Mouse (Mus musculus): ENCODE measurements at regions not wholly inside any gene's neighbourhood (a gene's known extent, or its start where the extent isn't known, plus 50 kb on each side); places are given as distances from the start of the nearest gene placed in this dataset.
A peak's percentile ranks its signal among the peaks of the same experiment; 100 is the strongest.

DNA sequence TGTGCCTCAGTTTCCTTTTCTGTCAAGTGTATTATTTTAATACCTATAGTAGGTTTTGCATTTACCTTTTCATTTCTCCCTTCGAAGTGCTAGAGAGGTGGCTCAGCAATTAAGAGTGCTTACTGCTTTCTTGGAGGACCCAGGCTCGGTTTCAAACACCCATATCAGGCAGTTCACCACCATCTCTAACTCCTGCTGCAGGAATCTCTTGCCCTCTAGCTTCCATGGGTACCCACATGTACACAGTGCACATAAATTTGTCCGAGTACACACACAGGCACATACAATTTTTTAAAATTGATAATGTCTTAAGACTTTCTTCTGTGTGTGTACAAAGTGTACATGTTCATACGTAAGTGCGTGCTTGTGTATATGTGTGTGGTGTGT is 220.9 kb upstream of the Rpl38 start:
- H3K9ac ChIP-seq (replicated peaks), result no peak overlapping the region
- no peak for ATAC-seq
- peak overlapping the region; percentile 58; the same call in 1 of the 2 replicates for H3K27ac ChIP-seq
- peaks cover 58% of the 10 kb centered on the region for H3K4me1 ChIP-seq (replicated peaks)
- 88% methylated on average over 5 of the region's 5 CpGs for WGBS
- peaks cover 4% of the 10 kb centered on the region; the same call in 1 of the 2 replicates for H3K27me3 ChIP-seq
- H3K4me3 ChIP-seq (replicated peaks), result no peak overlapping the region
- no peaks in the 10 kb centered on the region for H3K36me3 ChIP-seq
- H3K4me2 ChIP-seq (replicated peaks), result peak overlapping the region; percentile 41
- H3K9me3 ChIP-seq, result no peaks in the 10 kb centered on the region

GRCm38 (mm10) chr11:114446617-114447460 is 221.5 kb upstream of the Rpl38 start:
- Histone ChIP-seq H3K9ac (replicated peaks) (no peak overlapping the region; the same call in 1 of the 2 replicates), H3K9me3 (no peaks in the 10 kb centered on the region), H3K4me3 (replicated peaks) (no peak overlapping the region; the same call in 1 of the 2 replicates), H3K36me3 (no peaks in the 10 kb centered on the region), H3K27me3 (peaks cover 4% of the 10 kb centered on the region; the same call in 1 of the 2 replicates), H3K4me1 (replicated peaks) (peaks cover 64% of the 10 kb centered on the region), H3K4me2 (replicated peaks) (peak overlapping the region; percentile 41), H3K27ac (peak overlapping the region; percentile 69)
- 7% methylated on average over 23 of the region's 23 CpGs for WGBS
- peak; percentile 83 for ATAC-seq

GRCm38 (mm10) chr11:114446075-114446616 is 222.2 kb upstream of the Rpl38 start:
- H3K27me3 ChIP-seq, result peaks cover 4% of the 10 kb centered on the region; the same call in 1 of the 2 replicates
- no peaks in the 10 kb centered on the region for H3K9me3 ChIP-seq
- peak overlapping the region; percentile 41 for H3K4me2 ChIP-seq (replicated peaks)
- peaks cover 66% of the 10 kb centered on the region for H3K4me1 ChIP-seq (replicated peaks)
- H3K36me3 ChIP-seq, result no peaks in the 10 kb centered on the region
- peak; percentile 18; the same call in 1 of the 2 replicates for ATAC-seq
- H3K9ac ChIP-seq (replicated peaks), result 0 out of 2 replicates have a peak overlapping the region, but pooled peaks have one; percentile 36
- WGBS, result 5% methylated on average over 8 of the region's 8 CpGs
- no peak overlapping the region; the same call in 1 of the 2 replicates for H3K4me3 ChIP-seq (replicated peaks)
- peak overlapping the region; percentile 69 for H3K27ac ChIP-seq

GRCm38 (mm10) chr11:114444211-114444610 is 224.1 kb upstream of the Rpl38 start:
- H3K9ac ChIP-seq (replicated peaks), result no peak overlapping the region
- no peak overlapping the region for H3K4me2 ChIP-seq (replicated peaks)
- H3K4me3 ChIP-seq (replicated peaks), result no peak overlapping the region
- 26% methylated on average over 8 of the region's 8 CpGs for WGBS
- H3K9me3 ChIP-seq, result no peaks in the 10 kb centered on the region
- no peak overlapping the region for H3K27ac ChIP-seq
- H3K27me3 ChIP-seq, result peaks cover 4% of the 10 kb centered on the region; the same call in 1 of the 2 replicates
- H3K4me1 ChIP-seq (replicated peaks), result peaks cover 65% of the 10 kb centered on the region
- no peaks in the 10 kb centered on the region for H3K36me3 ChIP-seq
- no peak for ATAC-seq

- Histone ChIP-seq H3K27ac (no peak overlapping the region), H3K9me3 (no peaks in the 10 kb centered on the region), H3K4me3 (replicated peaks) (no peak overlapping the region), H3K4me2 (replicated peaks) (no peak overlapping the region), H3K9ac (replicated peaks) (no peak overlapping the region), H3K36me3 (no peaks in the 10 kb centered on the region), H3K4me1 (replicated peaks) (peaks cover 57% of the 10 kb centered on the region), H3K27me3 (peaks cover 4% of the 10 kb centered on the region; the same call in 1 of the 2 replicates)
- WGBS, result 80% methylated on average over 5 of the region's 5 CpGs
- ATAC-seq, result no peak
These were observed 224.9 kb upstream of the Rpl38 start for GRCm38 (mm10) chr11:114443444-114443843.

GRCm38 (mm10) chr11:114439314-114439713 is 229.0 kb upstream of the Rpl38 start:
- H3K27ac ChIP-seq, result no peak overlapping the region
- WGBS, result 96% methylated on average over 4 of the region's 4 CpGs
- ATAC-seq, result no peak
- no peak overlapping the region for H3K4me3 ChIP-seq (replicated peaks)
- peaks cover 20% of the 10 kb centered on the region for H3K4me1 ChIP-seq (replicated peaks)
- no peaks in the 10 kb centered on the region for H3K9me3 ChIP-seq
- no peaks in the 10 kb centered on the region for H3K36me3 ChIP-seq
- H3K9ac ChIP-seq (replicated peaks), result no peak overlapping the region
- H3K4me2 ChIP-seq (replicated peaks), result no peak overlapping the region
- peaks cover 5% of the 10 kb centered on the region for H3K27me3 ChIP-seq

DNA sequence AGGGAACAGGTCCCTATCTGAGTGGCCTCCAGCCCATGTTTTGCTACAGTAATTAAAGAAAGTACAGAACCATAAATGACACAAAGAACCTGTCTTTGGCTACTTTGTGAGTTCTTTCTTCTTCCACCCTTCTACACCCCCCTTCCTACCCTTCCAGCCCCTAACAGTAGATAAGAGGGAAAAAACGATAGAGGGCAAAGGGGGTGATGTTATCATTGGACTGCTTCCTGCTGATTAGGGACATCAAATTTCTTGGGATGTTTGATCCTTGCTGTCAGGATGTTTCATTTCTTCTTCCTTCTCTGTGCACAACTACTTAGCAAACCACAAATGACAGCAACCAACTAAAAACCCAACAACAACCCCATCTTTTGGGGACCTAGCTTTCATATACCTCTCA is 232.5 kb upstream of the Rpl38 start:
- no peaks in the 10 kb centered on the region for H3K36me3 ChIP-seq

DNA sequence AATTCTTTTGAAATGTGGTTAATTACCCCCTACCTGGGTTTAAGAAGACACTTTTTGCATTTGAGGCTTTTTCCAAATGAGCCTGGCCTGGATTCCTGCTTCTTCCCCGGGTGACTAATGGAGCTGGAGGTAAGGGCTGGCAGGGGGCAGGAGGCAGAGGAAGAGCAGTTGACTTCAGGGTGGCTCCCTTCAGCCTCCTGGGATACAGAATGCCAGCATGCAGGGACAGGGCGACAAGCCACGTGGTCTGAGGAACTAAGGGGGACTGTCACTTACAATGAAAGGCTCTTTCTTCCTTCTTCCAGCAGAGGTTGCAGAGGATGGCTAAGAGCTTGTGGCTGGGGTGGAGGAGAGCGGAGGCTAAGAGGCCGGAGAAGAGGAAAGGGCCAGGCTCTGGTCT is 234.8 kb upstream of the Rpl38 start:
- peaks cover 15% of the 10 kb centered on the region for H3K27me3 ChIP-seq
- WGBS, result 16% methylated on average over 5 of the region's 5 CpGs
- ATAC-seq, result no peak
- H3K4me1 ChIP-seq (replicated peaks), result peaks cover 18% of the 10 kb centered on the region
- no peak overlapping the region; the same call in 1 of the 2 replicates for H3K27ac ChIP-seq
- H3K4me3 ChIP-seq (replicated peaks), result no peak overlapping the region
- H3K9me3 ChIP-seq, result no peaks in the 10 kb centered on the region
- H3K4me2 ChIP-seq (replicated peaks), result no peak overlapping the region
- H3K36me3 ChIP-seq, result no peaks in the 10 kb centered on the region
- H3K9ac ChIP-seq (replicated peaks), result no peak overlapping the region; the same call in 1 of the 2 replicates

More for the DNA sequence above, 232.5 kb upstream of the Rpl38 start:
- H3K9ac ChIP-seq (replicated peaks), result no peak overlapping the region
- H3K4me3 ChIP-seq (replicated peaks), result no peak overlapping the region
- peaks cover 11% of the 10 kb centered on the region for H3K4me1 ChIP-seq (replicated peaks)
- peaks cover 14% of the 10 kb centered on the region for H3K27me3 ChIP-seq
- no peak overlapping the region for H3K4me2 ChIP-seq (replicated peaks)
- H3K27ac ChIP-seq, result no peak overlapping the region
- no peaks in the 10 kb centered on the region for H3K9me3 ChIP-seq
- WGBS, result 83% methylated on average over 1 of the region's 1 CpGs
- ATAC-seq, result no peak

- H3K9ac ChIP-seq (replicated peaks), result no peak overlapping the region
- WGBS, result 93% methylated on average over 14 of the region's 14 CpGs
- no peaks in the 10 kb centered on the region for H3K9me3 ChIP-seq
- peaks cover 7% of the 10 kb centered on the region; the same call in 1 of the 2 replicates for H3K4me1 ChIP-seq (replicated peaks)
- no peak for ATAC-seq
- H3K4me3 ChIP-seq (replicated peaks), result no peak overlapping the region
- H3K4me2 ChIP-seq (replicated peaks), result no peak overlapping the region
- H3K36me3 ChIP-seq, result no peaks in the 10 kb centered on the region
- H3K27ac ChIP-seq, result no peak overlapping the region
- 0 out of 2 replicates have a peak, but pooled peaks cover 11% of the 10 kb centered on the region for H3K27me3 ChIP-seq
These were observed 242.9 kb upstream of the Rpl38 start for GRCm38 (mm10) chr11:114425447-114425846.

- Histone ChIP-seq H3K4me1 (replicated peaks) (no peaks in the 10 kb centered on the region), H3K27me3 (0 out of 2 replicates have a peak, but pooled peaks cover 7% of the 10 kb centered on the region), H3K4me3 (replicated peaks) (no peak overlapping the region), H3K36me3 (no peaks in the 10 kb centered on the region), H3K9ac (replicated peaks) (no peak overlapping the region), H3K4me2 (replicated peaks) (no peak overlapping the region), H3K9me3 (no peaks in the 10 kb centered on the region), H3K27ac (no peak overlapping the region)
- no peak for ATAC-seq
- WGBS, result 73% methylated on average over 19 of the region's 19 CpGs
These were observed 245.0 kb upstream of the Rpl38 start for GRCm38 (mm10) chr11:114423322-114423721.

DNA sequence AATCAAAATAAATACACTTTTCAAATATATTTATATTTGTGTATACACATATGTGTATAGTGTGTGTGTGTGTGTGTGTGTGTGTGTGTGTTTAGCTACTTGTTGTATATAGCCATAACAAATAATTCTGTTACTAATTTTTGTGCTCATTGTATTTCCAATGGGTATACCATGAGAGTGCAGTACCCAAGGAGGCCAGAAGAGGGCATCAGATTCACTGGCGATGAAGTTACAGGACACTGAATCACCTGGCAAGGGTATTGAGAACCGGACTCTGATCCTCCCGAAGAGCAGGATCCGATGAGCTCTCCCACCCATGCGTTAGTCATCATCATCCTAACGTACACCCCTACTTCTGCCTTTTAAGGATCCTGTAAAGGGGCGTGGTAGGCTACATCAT is 249.3 kb upstream of the Rpl38 start:
- H3K36me3 ChIP-seq, result no peaks in the 10 kb centered on the region
- H3K9ac ChIP-seq (replicated peaks), result no peak overlapping the region
- H3K4me3 ChIP-seq (replicated peaks), result no peak overlapping the region
- no peak for ATAC-seq
- H3K9me3 ChIP-seq, result no peaks in the 10 kb centered on the region
- no peak overlapping the region for H3K4me2 ChIP-seq (replicated peaks)
- H3K4me1 ChIP-seq (replicated peaks), result no peaks in the 10 kb centered on the region
- 0 out of 2 replicates have a peak, but pooled peaks cover 5% of the 10 kb centered on the region for H3K27me3 ChIP-seq
- WGBS, result 79% methylated on average over 7 of the region's 7 CpGs
- H3K27ac ChIP-seq, result no peak overlapping the region

DNA sequence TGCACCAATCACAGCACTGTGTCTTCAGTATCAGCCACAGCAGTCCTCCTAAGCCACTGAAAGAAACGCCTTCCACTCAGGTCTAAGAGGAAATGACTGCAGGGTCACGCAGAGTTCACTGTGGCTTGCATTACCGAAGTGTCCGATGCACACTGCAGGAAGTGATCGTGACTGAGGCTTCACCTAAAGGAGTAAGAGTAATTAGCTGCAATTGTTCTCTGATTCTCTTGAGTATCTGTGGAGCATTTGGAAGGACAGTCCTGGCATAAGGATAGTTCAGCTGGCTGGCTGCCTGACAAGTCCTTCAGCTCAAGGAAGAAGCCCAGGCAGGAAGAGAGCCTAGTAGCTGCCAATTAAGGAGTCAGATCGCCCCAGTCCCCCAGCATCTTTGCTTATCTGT is 252.2 kb upstream of the Rpl38 start:
- H3K27ac ChIP-seq, result no peak overlapping the region
- no peaks in the 10 kb centered on the region for H3K9me3 ChIP-seq
- H3K4me2 ChIP-seq (replicated peaks), result no peak overlapping the region
- no peaks in the 10 kb centered on the region for H3K27me3 ChIP-seq
- no peak overlapping the region for H3K9ac ChIP-seq (replicated peaks)
- no peaks in the 10 kb centered on the region for H3K4me1 ChIP-seq (replicated peaks)
- no peak overlapping the region for H3K4me3 ChIP-seq (replicated peaks)
- ATAC-seq, result no peak
- WGBS, result 80% methylated on average over 6 of the region's 6 CpGs
- H3K36me3 ChIP-seq, result no peaks in the 10 kb centered on the region
